Mouse (Mus musculus): Measurements from ENCODE around the gene Cdc42se1. TPM values are rescaled to one million over a fixed set of nuclear protein-coding genes. Genes with fewer than 3 reads are reported as not detected.

Gene Cdc42se1
- polyA plus RNA-seq, 1 experiment from 2014 or later: 109 TPM

GRCm38 (mm10) chr3:95274453-95274852 is 45.9 kb downstream of the Cdc42se1 start:
- H3K4me2 ChIP-seq (replicated peaks; ENCODE audit: low read depth, low read length): no peak overlapping the region
- H3K27ac ChIP-seq (ENCODE audit: low read depth, low read length): no peak overlapping the region
- no peak overlapping the region for H3K9ac ChIP-seq (ENCODE audit: low read depth, low read length)
- no peak for ATAC-seq (ENCODE audit: low FRiP score, low TSS enrichment)
- H3K9me3 ChIP-seq (ENCODE audit: control insufficient read depth, low read length): no peaks in the 10 kb centered on the region
- 93% methylated on average over 4 of the region's 4 CpGs for WGBS
- peaks cover 7% of the 10 kb centered on the region; the same call in 1 of the 2 replicates for H3K4me1 ChIP-seq (ENCODE audit: control insufficient read depth, insufficient read depth, low read length)
- no peaks in the 10 kb centered on the region for H3K27me3 ChIP-seq (ENCODE audit: control insufficient read depth, insufficient read depth, low read length)
- H3K36me3 ChIP-seq (ENCODE audit: control insufficient read depth, insufficient read depth, low read length): no peaks in the 10 kb centered on the region
- no peak overlapping the region for H3K4me3 ChIP-seq (ENCODE audit: low read length)

DNA sequence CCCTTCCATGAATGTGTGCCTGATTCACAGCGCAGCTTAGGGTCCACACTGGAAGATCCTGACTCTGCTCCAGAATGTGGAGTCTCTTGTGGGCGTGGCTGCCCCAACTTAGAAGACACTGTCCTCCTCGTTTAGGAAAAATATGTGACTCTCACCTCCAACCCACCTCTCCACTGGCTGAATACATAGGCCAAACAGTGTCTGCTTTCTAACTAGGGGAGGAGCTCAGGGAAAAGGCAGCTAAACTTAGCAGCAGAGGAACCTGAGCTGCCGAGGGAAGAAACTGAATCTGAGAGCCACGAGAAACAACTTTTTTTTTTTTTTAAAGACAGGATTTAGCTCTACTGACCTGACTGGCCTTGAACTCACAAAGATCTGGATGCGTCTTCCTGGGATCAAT is 46.6 kb downstream of the Cdc42se1 start:
- H3K9ac ChIP-seq (ENCODE audit: low read depth, low read length): no peak overlapping the region
- H3K4me1 ChIP-seq (ENCODE audit: control insufficient read depth, insufficient read depth, low read length): peaks cover 7% of the 10 kb centered on the region; the same call in 1 of the 2 replicates
- ATAC-seq (ENCODE audit: low FRiP score, low TSS enrichment): no peak
- H3K4me2 ChIP-seq (replicated peaks; ENCODE audit: low read depth, low read length): no peak overlapping the region
- H3K9me3 ChIP-seq (ENCODE audit: control insufficient read depth, low read length): no peaks in the 10 kb centered on the region
- H3K4me3 ChIP-seq (ENCODE audit: low read length): no peak overlapping the region
- H3K36me3 ChIP-seq (ENCODE audit: control insufficient read depth, insufficient read depth, low read length): no peaks in the 10 kb centered on the region
- H3K27me3 ChIP-seq (ENCODE audit: control insufficient read depth, insufficient read depth, low read length): no peaks in the 10 kb centered on the region
- WGBS: 64% methylated on average over 6 of the region's 6 CpGs
- no peak overlapping the region for H3K27ac ChIP-seq (ENCODE audit: low read depth, low read length)

DNA sequence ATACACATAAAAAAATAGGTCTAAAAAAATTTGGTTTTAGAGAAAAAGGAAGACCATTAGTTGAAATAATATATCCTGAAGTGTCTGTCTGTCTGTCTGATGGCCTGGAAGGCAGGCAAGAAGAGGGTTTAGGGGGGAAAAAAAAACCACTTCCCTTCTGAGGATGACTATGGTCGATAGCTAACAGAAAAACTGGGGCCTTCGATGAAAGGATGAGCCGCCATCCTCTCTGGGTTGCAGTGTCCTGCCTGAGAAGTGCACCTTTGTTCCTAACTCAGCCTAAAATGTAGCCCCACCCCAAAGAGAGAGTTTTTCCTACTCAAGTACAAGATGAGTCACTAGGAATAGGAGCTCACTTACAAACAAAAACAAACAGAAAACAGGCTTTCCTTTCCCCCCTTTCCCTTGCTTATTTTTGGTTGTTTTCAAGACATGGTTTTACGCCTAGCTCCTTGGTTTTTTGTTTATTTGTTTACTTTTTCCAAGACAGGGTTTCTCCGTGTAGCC is 47.9 kb downstream of the Cdc42se1 start:
- 59% methylated on average over 5 of the region's 5 CpGs for WGBS
- Histone ChIP-seq H3K4me3 (ENCODE audit: low read length) (no peak overlapping the region), H3K36me3 (ENCODE audit: control insufficient read depth, insufficient read depth, low read length) (no peaks in the 10 kb centered on the region), H3K27me3 (ENCODE audit: control insufficient read depth, insufficient read depth, low read length) (no peaks in the 10 kb centered on the region), H3K27ac (ENCODE audit: low read depth, low read length) (no peak overlapping the region), H3K4me2 (replicated peaks; ENCODE audit: low read depth, low read length) (no peak overlapping the region), H3K9ac (ENCODE audit: low read depth, low read length) (no peak overlapping the region), H3K4me1 (ENCODE audit: control insufficient read depth, insufficient read depth, low read length) (peaks cover 7% of the 10 kb centered on the region; the same call in 1 of the 2 replicates), H3K9me3 (ENCODE audit: control insufficient read depth, low read length) (no peaks in the 10 kb centered on the region)
- ATAC-seq (ENCODE audit: low FRiP score, low TSS enrichment): no peak

DNA sequence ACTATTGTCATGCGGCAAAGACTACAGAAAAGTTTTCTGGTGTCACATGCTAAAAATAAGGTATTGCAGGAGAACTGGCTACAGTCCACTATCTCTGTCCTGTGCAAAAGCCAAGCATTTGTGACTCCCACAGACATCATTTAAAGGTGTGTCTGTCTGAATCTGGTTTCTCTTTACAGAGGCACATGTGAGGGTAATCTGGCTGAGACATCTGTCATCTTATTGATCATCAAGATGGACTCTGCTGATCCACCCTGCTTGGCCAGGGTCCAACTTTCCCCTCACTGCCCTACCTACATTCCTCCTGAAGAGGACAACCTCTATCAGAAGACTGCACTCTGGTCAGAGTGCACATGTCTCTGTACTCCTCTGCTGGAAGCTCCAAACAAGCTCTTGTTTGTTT is 48.6 kb downstream of the Cdc42se1 start:
- Histone ChIP-seq H3K36me3 (ENCODE audit: control insufficient read depth, insufficient read depth, low read length) (no peaks in the 10 kb centered on the region), H3K27ac (ENCODE audit: low read depth, low read length) (no peak overlapping the region), H3K27me3 (ENCODE audit: control insufficient read depth, insufficient read depth, low read length) (no peaks in the 10 kb centered on the region), H3K9ac (ENCODE audit: low read depth, low read length) (no peak overlapping the region), H3K4me2 (replicated peaks; ENCODE audit: low read depth, low read length) (no peak overlapping the region), H3K4me3 (ENCODE audit: low read length) (no peak overlapping the region), H3K9me3 (ENCODE audit: control insufficient read depth, low read length) (no peaks in the 10 kb centered on the region), H3K4me1 (ENCODE audit: control insufficient read depth, insufficient read depth, low read length) (peaks cover 7% of the 10 kb centered on the region; the same call in 1 of the 2 replicates)
- no peak for ATAC-seq (ENCODE audit: low FRiP score, low TSS enrichment)
- whole genome bisulfite sequencing: 74% methylated on average over 1 of the region's 1 CpGs

- Histone ChIP-seq H3K4me1 (ENCODE audit: control insufficient read depth, insufficient read depth, low read length) (peaks cover 17% of the 10 kb centered on the region; the same call in 1 of the 2 replicates), H3K9ac (ENCODE audit: low read depth, low read length) (peak overlapping the region; percentile 70), H3K36me3 (ENCODE audit: control insufficient read depth, insufficient read depth, low read length) (no peaks in the 10 kb centered on the region), H3K4me2 (replicated peaks; ENCODE audit: low read depth, low read length) (peak overlapping the region; percentile 82), H3K9me3 (ENCODE audit: control insufficient read depth, low read length) (no peaks in the 10 kb centered on the region), H3K4me3 (ENCODE audit: low read length) (peak overlapping the region; percentile 61), H3K27ac (ENCODE audit: low read depth, low read length) (peak overlapping the region; percentile 83), H3K27me3 (ENCODE audit: control insufficient read depth, insufficient read depth, low read length) (no peaks in the 10 kb centered on the region)
- ATAC-seq (ENCODE audit: low FRiP score, low TSS enrichment): no peak
- WGBS: 20% methylated on average over 8 of the region's 8 CpGs
Observed at GRCm38 (mm10) chr3:95280747-95281146, 52.2 kb downstream of the Cdc42se1 start.

GRCm38 (mm10) chr3:95281216-95282126 is 52.9 kb downstream of the Cdc42se1 start, which contains the start of the genes Mindy1 and Prune1:
Mindy1 (plus strand) TSS chr3:95281345.
Prune1 (minus strand) TSS chr3:95282076.
- H3K4me2 ChIP-seq (replicated peaks; ENCODE audit: low read depth, low read length): peak within 1 kb of the TSS; percentile 82
- WGBS: under 1% methylated on average over 52 of the region's 53 CpGs

DNA sequence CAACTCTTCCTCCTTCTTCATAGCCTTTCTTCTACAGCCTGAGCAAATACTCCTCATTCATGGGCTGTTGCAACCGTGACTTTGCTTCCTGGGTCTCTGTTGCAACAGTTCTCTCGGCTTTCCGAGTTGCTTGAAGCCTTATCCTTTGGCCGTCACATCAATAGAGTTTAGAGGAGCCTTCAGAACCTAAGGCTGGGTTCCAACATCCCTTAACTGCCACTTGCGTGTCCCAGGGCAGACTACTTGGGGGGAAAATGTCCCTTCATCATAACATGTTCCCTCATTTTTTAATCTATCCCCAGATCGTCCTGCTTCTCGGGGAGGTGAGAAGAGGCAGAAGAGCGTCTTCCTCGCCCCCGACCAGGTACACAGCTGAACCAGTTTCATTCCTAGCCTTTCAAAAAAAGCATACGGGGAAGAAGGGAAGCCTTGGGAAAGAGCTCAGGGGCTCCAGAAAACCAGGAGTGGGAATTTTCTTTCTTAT is 53.9 kb downstream of the Cdc42se1 start:
- peak overlapping the region; percentile 82 for H3K4me2 ChIP-seq (replicated peaks; ENCODE audit: low read depth, low read length)
- peak overlapping the region; percentile 98 for H3K27ac ChIP-seq (ENCODE audit: low read depth, low read length)
- peaks cover 10% of the 10 kb centered on the region; the same call in 1 of the 2 replicates for H3K4me1 ChIP-seq (ENCODE audit: control insufficient read depth, insufficient read depth, low read length)
- no peaks in the 10 kb centered on the region for H3K27me3 ChIP-seq (ENCODE audit: control insufficient read depth, insufficient read depth, low read length)
- H3K9me3 ChIP-seq (ENCODE audit: control insufficient read depth, low read length): no peaks in the 10 kb centered on the region
- H3K4me3 ChIP-seq (ENCODE audit: low read length): peak overlapping the region; percentile 61
- WGBS: under 1% methylated on average over 11 of the region's 11 CpGs
- peak overlapping the region; percentile 71 for H3K9ac ChIP-seq (ENCODE audit: low read depth, low read length)
- no peaks in the 10 kb centered on the region for H3K36me3 ChIP-seq (ENCODE audit: control insufficient read depth, insufficient read depth, low read length)
- no peak for ATAC-seq (ENCODE audit: low FRiP score, low TSS enrichment)

More at GRCm38 (mm10) chr3:95281216-95282126, 52.9 kb downstream of the Cdc42se1 start, which contains the start of the genes Mindy1 and Prune1:
- Histone ChIP-seq H3K27me3 (ENCODE audit: control insufficient read depth, insufficient read depth, low read length) (no peaks in the 10 kb centered on the region), H3K9ac (ENCODE audit: low read depth, low read length) (peak within 1 kb of the TSS; percentile 71), H3K36me3 (ENCODE audit: control insufficient read depth, insufficient read depth, low read length) (no peaks in the 10 kb centered on the region), H3K27ac (ENCODE audit: low read depth, low read length) (peak within 1 kb of the TSS; percentile 98), H3K9me3 (ENCODE audit: control insufficient read depth, low read length) (no peaks in the 10 kb centered on the region), H3K4me3 (ENCODE audit: low read length) (peak within 1 kb of the TSS; percentile 61), H3K4me1 (ENCODE audit: control insufficient read depth, insufficient read depth, low read length) (peaks cover 17% of the 10 kb centered on the region; the same call in 1 of the 2 replicates)
- ATAC-seq (ENCODE audit: low FRiP score, low TSS enrichment): peak; percentile 90

DNA sequence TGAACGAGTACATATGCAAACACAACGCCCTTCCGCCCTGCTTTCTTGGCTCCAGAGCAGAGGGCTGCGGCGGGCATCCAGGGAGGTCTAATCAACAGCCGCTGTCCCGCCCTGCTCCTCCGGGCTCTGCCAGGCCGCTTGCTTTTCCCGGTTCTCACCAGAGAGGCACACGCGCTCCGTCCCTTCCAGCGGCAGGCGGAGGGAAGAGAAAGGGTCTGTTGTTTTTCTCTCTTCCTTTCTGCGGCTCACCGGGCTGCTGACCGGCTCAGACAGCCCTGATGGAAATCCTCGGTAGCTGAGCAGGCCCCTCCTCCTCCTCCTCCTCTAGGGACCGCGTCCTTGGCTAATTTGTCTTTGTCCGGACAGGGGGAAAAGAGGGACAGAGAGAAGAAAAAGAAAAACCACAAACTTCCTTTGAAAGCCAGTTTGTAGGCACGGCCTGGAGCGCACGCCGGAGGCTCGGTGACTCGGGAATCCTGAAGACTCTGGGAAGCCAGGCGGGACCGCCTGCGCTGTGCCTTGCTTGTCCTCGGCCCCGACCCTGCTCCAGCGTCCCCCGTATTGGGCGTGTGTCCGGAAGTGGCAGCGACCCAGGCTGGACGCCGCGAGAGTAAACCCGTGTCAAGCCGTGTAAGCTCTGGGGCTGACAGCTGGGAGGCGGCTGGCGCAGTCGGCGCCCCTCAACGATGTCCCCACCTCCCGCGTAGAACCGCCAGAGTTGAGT is 54.5 kb downstream of the Cdc42se1 start:
- H3K9me3 ChIP-seq (ENCODE audit: control insufficient read depth, low read length): no peaks in the 10 kb centered on the region
- under 1% methylated on average over 50 of the region's 51 CpGs for WGBS
- H3K4me3 ChIP-seq (ENCODE audit: low read length): peak overlapping the region; percentile 61

More for the DNA sequence above, 54.5 kb downstream of the Cdc42se1 start:
- Histone ChIP-seq H3K27me3 (ENCODE audit: control insufficient read depth, insufficient read depth, low read length) (no peaks in the 10 kb centered on the region), H3K9ac (ENCODE audit: low read depth, low read length) (peak overlapping the region; percentile 71), H3K4me1 (ENCODE audit: control insufficient read depth, insufficient read depth, low read length) (peaks cover 10% of the 10 kb centered on the region; the same call in 1 of the 2 replicates), H3K4me2 (replicated peaks; ENCODE audit: low read depth, low read length) (peak overlapping the region; percentile 82), H3K36me3 (ENCODE audit: control insufficient read depth, insufficient read depth, low read length) (peaks cover 5% of the 10 kb centered on the region), H3K27ac (ENCODE audit: low read depth, low read length) (peak overlapping the region; percentile 98)
- peak; percentile 68 for ATAC-seq (ENCODE audit: low FRiP score, low TSS enrichment)

Data from kidney, embryonic 14.5 days (tissue).